Mouse (Mus musculus) 3134 (cell line): ENCODE data around the gene Mettl21a.
"Not testable (repeated sequence)": the region's sequence is repeated elsewhere in the genome, so short reads cannot be mapped to it uniquely, and the experiment has no call there.

Experiments used
- DNase-seq: peaks from one replicate; pipeline ENCODE4 v3.0.0-alpha.2; 2011; ENCODE audit warnings: low spot score; ENCODE audit not compliant: insufficient read length; ENCODE audit errors: extremely low read depth

Mettl21a gene

DNA sequence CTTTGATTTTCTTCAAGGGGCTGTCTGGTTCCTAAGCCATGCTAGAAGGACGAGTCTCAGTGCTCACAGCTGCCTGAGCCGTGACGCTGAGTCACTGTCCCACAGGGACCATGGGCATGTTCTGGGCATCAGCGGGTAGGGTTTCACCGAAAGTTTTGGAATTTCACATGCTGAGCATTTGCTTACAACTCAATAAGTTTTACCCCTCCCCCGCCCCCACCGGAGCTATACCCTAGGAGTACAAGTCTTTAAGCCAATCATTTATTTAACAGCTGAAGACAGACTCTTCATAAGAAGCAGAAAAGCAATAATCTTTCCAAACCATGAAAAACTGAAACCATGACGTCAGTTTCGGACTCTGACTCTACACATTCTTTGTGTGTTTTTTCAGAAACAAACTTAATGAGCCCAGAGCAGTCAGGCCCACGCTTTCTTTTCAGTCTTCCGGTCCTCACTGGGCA is 1.5 kb downstream of the Mettl21a start:
- peak; percentile 85 for DNase-seq

DNA sequence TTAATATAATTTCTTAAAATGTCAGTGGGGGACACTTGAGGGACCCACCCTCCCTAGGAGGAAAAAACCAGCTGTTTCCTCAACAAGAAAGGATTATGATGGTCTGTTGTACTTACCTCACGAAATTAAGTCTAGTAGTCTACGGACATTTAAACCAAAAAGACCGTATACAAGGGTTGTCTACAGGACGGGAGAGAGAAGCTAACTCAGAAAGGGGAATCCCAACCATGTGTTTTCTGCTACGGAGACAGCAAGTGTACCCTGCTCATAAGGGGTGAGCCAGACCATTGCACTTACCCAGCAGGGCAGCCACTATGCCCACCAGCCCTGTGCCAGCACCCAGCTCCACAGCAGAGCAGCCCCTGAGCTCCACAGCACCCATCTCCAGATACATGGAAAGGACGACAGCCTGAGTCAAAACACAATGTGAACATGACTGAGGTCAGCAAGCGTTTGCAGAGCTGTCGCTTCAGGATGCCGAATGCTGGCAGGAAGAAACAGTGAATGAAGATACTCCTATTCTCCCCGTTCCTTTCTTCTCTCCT is 2.2 kb downstream of the Mettl21a start:
- DNase-seq, result no peak

DNA sequence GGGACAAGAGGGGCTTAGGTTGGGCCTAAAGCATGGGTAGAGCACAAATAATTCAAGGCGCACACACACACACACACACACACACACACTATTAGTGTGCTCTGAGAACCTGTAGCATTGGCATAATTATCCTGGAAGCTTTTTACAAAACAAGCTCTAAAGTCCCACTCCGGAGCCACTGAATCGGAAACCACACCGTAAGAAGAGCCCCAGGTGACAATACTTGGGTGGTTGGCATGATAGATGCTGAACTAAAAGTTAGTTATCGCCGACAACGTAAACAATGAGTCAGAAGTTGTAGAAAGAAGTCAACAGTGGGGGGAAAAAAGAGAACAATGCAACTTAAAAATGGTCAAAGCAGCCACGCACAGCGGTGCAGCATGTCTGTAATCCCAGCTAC is 2.7 kb downstream of the Mettl21a start:
- no peak for DNase-seq

DNA sequence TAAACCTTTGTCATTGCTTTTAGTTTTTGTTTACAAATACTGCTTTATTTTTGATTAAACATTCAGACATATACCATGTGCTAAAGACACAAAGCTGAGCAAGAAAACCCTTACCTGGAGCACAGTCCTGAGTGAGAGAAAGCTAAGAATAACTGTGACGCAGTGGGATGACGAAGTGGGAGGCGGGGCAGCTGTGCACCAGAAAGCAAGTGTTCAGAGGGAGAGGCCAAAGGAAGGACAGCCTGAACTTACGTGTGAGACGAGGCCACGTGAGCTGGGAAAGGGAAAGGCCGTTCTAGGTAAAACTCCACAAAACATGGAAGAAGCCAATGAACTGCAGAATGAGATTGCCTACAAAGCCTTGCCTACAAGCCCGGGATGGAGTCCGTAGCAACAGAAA is 7.1 kb downstream of the Mettl21a start:
- DNase-seq, result no peak

DNA sequence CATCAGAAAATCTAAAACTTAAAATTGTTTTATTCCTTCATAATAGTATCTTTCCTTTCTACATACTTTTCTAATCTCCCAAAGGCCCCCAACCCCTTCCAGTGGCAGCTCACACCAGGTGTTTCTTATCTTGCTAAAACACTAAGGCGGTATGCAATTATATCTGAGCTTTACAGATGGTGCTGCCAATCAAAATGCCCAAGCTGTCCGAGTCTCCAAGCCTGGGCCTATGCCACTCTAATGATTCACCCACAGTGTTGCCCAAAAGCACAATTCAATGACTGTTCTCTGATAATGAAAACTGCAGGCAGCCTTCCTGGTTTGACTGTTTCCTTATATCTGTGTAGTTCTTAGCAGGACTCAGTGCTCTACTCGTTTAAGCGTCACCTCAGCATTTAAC is 7.9 kb downstream of the Mettl21a start:
- no peak for DNase-seq

DNA sequence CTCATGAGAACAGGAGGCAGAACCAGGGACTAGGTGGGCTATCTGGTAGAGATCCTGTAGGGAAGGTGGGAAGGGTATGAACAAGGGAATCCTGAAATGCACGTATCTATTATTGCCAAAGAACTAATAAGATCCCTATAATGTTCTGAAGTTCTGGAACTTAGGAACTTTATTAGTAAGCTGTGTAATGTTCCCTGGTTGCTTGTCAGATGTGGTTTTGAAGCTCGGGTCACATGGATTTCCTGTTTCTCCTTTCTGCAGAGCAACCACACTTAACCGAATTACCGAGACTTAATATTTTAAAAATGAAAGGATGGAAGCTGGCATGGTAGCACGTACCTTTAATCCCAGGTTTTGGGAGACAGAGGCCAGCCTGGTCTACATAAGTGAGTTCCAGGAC is 13.7 kb downstream of the Mettl21a start:
- no peak for DNase-seq

DNA sequence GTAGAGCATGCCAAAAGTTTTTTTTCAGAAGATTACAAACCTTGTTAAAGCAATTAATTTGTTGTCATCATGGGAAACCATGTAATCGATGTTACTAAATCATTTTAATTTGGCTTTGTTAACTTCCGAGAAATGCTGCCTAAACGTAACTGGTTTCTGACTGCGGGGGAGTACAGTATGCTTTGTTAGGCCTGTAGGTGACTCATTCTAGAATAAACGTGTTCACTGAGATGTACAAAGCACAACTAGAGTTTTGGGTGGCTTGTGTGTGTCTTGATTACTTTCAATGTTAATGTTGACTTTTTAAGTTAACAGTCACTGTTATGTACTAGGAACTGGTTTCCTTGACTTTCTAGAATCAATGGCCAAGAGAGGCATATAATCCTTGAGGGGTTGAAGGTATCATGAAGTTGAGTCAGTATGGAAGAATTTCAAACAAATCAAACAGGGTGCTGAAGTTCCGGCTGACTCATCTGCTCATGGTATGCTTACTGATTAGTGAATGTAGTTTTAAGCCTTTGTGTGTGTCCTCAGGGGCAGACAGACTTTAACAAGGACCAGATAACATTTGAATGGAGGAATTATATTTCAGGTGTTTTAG is 15.7 kb downstream of the Mettl21a start:
- DNase-seq, result peak; percentile 50

DNA sequence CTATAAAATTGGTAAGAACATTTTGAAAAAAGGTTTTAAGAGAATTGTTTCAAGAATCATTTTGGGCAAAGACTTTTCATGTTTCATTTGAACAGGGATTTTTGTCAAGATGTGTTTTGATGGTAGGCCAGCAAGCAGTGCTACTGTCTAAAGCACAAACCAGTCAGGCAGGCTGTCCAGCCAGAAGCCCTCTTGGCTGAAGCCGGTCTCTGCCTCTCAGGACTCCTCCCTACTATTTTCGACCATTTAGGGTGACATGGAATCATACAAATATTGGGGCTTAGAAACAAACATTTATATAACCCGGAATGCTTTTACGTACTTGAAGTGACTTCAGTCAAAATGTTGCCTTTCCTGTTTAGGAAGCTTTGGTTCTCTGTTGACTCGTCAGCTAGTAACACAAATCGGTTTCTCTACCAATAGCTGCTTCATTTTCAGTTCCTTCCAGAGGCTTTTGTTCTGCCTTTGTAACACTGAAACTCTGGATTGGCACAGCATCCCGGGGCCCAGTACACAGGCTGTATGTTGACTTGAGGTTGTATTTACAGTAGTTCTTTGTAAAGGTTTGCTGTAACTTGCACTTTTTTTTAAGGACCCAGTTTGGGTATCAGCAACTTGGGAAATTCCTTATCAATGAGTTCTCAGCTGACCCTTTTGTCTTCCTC is 16.5 kb downstream of the Mettl21a start:
- DNase-seq, result no peak

DNA sequence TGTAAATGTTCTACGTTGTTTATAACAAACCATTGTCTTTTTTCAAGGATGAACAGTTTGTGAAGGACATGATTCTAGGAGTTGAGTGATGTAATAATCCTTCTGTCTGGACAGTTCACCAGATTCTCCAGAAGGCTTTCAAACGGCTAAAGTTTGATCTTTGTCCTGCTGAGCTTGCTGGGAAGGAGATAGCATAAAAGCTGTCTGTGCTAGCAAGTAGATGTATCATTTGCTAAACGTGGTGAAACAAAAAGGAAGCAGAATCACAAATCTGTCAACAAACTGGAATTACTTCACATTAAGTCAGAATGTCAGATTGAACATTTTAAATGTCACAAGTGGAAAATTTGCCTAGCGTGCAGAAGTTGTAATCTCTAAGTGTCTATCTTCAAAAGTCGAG is 18.1 kb downstream of the Mettl21a start:
- DNase-seq, result no peak

DNA sequence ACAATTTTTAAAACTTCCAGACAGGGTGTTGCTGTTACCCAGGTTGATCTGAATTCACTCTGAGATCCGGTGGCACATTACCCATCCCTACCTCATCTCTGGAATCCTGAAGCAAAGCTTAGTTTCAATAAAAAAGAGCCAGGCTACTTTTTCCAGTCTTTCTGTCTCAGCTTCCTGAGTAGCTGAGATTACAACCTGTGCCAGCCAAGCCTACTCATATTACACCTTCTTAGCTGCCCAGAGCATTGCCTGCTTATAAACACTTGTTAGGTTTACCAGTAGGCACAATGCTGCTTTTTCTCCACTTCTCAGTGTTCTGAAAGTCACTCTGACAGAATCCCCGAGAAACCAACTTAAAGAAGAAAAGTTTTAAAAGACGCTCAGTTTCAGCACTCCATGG is 38.2 kb downstream of the Mettl21a start:
- DNase-seq, result no peak

DNA sequence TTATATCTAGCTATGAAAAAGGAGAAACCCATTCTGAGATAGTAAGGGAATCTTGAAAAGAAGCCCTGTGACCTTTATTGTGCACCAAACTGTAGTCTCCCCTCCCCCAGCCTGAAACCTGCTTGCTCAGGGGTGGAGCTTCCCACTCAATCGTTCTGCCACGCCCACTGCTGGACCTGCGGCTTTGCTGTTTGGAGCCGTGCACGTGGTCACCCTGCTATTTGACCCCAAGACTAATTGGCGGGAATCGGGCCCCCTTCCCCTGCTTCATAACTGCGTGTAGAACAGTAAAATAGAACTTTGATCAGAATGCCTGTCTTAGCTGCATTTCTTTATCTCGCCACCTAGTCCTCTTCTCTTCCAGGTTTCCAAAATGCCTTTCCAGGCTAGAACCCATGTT is 39.1 kb downstream of the Mettl21a start:
- DNase-seq, result not testable (repeated sequence)

DNA sequence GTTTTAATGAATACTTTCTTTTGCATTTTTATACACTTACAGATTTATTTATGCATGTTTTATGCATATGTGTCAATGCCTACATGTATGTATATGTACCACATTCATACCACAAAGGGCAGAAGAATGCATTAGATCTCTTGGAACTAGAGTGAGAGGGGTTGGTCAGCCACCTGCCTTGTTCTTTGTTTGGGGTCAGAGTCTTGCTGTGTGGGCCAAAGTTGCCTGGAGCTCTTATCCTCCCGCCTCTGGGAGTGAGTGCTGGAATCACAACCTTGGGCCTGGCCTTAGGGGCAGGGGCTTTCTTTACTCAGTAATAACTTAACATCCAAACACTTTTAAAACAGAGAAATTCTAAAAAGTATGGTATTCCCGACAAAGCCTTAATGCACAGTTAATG is 40.3 kb downstream of the Mettl21a start:
- DNase-seq, result no peak

DNA sequence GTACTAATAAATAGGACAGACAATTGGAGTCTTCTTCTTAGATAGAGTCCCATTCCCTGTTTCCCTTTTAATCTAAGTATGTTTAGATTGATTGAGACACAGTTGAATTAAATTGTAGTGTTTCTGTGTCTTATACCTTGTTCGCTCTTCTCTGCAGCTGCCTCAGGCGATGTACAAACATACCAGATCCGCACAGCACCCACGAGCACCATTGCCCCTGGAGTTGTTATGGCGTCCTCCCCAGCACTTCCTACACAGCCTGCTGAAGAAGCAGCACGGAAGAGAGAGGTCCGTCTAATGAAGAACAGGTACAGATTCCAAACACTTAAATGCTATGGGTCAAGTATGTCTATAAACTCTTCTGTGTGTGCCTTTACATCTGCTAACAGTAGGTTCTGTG is 41.0 kb downstream of the Mettl21a start:
- DNase-seq, result no peak

DNA sequence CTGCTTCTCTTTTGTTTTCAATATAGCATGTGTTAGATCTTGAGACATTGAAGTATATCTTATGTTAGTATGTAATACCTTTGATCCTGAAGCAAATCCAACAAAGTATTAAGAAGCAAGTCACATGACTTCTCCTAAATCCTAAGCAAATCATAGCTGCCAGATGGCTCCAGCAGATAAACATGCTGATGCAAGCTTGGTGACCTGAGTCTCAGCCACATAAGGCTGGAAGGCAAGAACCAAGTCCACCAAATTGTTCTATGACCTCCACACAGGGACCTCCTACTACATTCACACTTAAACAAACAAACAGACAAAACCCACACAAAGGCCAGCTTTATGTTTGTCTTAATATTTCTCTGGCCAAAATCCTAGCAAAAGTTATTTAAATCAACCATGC is 48.8 kb downstream of the Mettl21a start:
- no peak for DNase-seq

DNA sequence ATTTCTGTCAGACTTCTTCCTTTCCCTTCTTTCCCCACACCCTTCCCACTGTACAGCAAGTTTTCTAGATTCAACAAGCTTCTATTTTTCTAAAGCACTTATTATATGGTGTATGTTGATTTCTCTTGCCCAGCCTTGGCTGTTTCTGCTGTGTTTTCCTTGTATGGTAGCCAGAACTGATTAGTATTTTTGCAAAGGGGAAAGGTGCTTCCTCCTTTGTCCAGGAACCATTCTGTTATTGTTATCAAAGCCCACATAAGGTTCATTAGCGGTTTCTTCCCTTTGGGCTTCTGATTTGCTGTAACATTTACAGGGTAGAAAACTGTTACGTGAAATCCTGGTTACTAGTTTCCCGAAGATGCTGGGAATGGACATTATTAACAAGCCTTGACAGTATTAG is 56.9 kb downstream of the Mettl21a start:
- DNase-seq, result no peak
